Mouse (Mus musculus): ENCODE data around the gene Rhox2b.
"Not testable (repeated sequence)": the region's sequence is repeated elsewhere in the genome, so short reads cannot be mapped to it uniquely, and the experiment has no call there.

GRCm38 (mm10) chrX:37453380-37453779 lies 41.5 kb downstream of the Rhox2b start, which contains the start of gene Rhox2c:
- TF ChIP-seq CTCF, EP300 (IDR thresholded peaks at IDR 0.05; ENCODE audit: low read depth): not testable (repeated sequence)

Measured in heart, postnatal 0 days (tissue).